Mouse (Mus musculus) lung, postnatal 36 days (tissue): Measurements from ENCODE around the gene Arfgap1.

ENCODE experiments used
- DNase-seq: peaks from one replicate; pipeline ENCODE4 v3.0.0; 2022; ENCODE audit warnings: mixed read lengths

The Arfgap1 gene

DNA sequence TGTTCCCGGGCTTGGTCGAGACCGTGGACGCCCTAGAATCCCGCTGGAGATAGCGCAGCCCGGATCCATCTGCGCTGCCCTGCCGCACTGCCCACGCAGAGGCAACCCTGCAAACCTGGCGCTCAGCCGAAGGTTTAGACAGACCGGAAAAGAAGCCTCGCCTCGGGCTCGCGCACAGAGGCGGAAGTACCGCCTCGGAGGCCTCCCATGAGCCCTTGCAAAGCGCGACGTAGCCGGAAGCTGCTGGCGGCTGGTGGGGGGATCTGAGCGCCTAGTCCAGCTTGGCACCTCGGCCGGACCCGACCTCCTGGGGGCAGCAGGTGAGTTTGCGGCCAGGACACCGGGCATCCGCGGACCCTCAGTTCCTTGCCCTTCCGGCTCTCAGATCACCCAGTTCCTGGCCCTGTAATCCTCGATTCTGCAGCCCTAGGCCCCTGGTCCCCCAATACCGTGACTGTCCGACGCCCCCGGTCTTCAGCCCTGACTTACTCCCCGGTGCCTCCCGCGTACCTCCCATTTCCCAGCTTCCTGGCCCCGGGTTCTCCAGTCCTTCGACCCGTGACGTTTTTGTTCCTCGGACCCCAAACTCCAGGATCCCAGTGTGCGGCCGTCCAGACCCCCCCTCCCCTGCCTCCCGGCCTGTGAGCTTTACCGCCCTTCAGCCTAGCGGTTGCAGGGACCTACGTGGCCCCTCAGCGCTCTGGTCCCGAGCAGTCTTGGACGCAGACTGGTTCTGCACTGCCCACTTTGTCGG is at the start of gene Arfgap1:
TSS of gene Arfgap1 (plus strand) at position 216 of the 754 bp plus-strand sequence.
- peak; percentile 95 for DNase-seq

DNA sequence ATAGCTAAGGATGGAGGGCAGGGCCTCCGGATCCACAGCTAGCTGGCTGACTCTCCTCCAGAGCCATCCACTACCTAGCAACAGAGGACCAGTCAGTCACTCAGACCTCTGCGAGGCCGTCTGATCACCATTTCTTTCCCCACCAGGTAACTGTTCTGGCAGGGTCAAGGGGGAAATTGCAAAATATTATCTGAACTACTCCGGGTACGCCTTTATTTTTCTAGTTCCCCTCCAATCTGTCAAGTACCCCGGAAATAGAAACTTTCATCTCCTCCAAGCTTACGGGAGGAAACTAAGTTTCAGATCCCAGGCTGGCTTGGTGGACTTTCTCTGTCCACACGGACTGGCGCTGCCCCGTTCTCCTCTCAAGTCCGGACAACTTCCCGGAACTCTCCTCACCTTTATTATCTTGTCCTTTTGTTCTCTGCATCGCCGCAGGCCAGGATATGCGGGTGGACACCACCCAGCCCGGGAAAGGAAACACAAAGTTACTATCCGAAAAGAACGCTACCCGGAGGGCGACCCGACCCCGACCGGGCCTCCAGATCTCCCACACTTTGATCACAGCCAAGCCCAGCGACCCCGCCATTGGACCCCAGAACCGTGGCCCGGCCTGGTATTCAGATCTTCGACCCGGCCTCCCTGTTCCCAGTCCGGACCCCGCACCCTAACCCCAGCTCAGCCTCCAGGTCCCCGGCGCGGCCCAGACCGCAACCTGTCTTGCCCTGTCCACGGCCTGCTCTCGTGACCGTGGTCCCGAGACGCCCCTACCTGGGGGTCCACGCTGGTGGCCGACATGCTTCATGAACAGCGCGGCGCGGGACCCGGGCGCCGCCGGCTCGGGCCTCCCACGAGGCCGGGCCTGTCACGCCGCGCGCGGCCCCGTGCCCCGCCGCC is 46.9 kb upstream of the Arfgap1 start:
- peak; percentile 10 for DNase-seq

DNA sequence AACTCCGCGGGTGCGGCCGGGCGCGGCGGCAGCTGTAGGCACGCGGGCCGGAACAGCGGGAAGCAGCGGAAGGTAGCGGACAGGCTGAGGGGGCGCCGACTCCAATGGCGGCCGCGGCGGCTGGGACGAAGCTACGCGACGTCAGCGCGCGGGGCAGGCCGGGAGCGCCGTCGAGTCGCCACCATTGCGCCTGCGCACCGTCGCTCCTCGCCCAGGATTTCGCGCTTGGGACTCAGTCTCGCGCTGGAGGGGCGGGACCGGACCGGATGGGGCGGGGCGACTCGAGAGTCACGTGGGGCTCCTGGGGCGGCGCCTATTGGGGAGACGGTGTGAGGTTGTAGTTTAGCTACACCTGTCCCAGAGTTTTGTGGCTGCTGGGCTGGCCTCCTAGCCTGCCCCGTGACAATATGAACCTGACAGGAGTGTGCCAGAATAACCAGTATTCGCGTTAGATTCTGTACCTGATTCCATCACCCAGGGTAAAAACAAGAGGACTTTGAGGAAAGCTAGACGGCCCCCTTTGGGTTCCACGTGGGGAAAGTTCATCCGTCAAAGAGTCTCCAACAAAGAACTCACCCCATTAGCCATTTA is 46.1 kb upstream of the Arfgap1 start, which contains the start of gene Ythdf1:
TSS of gene Ythdf1 (minus strand) at position 140 of the 591 bp plus-strand sequence.
- peak; percentile 98 for DNase-seq

DNA sequence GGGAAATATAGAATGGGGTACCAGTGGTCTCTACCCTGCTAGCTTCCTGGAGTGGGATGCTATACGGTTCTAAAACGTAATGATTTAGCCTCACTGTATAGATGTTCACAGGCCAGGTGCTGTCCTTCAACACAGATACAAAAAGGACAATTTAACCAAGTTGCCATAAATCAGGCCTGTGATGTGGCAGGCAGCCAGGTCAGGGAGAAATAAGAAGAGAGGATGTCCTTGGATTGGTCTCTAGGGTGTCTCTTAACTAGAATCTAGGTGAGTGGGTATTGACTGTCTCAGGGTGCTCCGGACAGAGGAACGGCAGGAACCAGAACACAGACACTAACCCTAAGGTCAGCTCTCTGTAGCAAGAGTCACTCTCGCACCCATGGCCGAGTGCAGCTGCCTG is 44.3 kb upstream of the Arfgap1 start:
- no peak for DNase-seq

DNA sequence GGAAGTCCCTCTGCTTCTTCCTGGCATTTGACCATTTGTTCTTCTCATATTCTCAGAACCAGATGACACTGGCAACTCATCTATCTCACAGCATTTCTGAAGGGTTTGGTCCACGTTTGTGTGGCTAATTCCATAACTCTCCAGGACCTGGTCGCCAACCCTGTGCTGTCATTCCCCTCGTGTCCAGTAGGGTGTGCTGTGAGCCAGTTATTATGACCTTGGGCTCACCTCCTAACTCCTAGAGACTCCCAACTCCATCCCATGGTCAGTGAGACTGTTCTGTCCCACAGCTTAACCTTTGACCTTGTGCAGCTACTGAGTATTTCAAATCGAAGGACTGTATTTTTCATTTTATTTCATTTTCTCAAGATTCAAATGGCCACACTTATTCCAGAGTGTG is 41.8 kb upstream of the Arfgap1 start:
- peak; percentile 89 for DNase-seq

DNA sequence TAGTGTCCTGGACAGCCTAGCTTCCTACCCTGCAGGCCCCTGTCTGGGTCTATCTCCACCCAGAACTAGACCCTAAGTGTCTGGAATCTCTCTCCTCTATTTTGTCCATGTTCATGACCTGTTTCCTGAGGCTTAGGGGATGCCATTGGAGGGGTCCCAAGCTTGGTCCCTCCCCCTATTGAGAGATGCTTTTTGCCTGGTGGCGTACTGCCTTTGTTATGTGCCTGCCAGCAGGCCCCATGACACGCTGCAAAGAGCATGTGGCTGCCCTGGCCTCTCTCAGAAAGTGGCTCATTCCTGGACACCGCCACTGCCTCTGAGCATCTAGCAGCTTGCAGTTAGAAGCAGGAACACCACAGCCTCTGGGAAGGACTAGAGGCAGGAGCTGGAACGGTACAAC is 38.3 kb upstream of the Arfgap1 start, which contains the start of gene Birc7:
TSS of gene Birc7 (plus strand) at position 301 of the 400 bp plus-strand sequence.
- no peak for DNase-seq

DNA sequence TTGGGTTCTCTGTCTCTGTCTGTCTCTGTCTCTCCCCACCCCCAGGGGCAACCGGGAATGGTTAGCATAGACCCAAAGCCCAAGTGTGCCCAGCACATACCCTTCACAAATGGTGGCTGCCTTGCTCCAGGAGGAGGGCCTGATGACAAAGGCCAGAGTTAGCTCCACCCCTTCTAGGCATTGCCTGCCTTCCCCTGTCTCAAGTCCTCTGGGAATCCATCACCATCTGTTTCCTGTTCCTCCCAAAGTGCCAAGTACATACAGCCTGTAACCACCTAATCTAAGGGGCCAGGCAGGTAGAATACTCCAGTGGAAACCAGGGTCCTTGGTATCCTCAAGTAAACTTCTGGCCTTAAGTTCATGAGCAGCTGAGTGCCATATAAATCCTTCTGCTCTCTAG is 34.6 kb upstream of the Arfgap1 start:
- no peak for DNase-seq

DNA sequence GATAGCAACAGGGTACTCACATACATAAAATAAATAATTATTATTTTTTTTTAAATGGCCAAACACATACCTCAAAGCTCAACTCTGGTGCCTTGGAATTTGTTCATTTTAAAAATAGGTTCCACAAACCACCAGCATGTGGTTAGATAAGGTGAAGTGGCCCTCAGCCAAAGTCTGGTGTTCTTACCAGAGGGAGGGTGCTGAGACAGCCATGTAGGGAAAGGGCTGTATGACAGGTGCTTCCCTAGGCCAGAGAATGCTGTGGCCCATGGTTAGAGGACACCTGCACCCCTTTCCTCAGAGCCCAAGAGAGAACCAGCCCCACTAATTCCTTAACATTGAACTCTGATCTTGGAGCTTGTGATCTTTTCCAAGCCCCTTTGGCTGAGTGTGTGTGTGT is 26.8 kb upstream of the Arfgap1 start:
- no peak for DNase-seq

DNA sequence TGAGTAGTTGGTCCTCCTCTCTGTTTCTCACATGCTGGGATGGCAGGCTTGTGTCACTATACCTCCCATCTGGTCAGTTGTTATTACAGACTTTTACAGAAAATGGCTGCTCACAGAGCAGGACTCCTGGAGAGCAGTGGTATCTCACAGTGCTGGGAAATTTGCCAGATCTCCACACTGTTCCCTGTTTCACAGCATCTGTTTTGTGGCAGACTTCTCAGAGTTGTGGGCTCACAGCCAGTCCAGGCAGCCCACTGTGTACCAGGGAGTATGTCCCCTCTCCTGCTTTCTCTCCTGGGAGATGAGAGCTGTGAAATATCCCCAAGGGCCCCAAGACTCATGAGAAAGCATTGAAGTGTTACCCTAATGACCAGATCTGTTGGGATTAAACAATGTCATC is 25.2 kb upstream of the Arfgap1 start:
- DNase-seq, result no peak

DNA sequence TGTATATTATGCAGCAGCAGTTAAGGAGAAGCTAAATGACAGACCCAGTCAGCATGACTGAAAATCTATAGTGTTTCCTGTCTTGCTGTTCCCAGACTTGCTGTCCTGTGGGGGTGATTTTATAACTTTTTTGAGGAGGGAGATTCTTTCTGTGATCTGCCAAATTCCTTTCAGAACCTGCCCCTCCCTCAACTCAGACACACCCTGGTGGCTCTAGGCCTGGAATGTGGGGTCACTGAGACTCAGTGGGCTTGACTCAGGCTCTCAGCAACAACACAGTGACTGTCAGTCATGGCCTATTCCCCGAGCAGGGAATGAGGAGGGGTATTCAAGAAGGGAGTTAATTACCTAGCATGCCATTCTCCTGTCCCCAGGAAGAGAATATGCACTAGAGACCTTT is 17.1 kb upstream of the Arfgap1 start:
- DNase-seq, result no peak

DNA sequence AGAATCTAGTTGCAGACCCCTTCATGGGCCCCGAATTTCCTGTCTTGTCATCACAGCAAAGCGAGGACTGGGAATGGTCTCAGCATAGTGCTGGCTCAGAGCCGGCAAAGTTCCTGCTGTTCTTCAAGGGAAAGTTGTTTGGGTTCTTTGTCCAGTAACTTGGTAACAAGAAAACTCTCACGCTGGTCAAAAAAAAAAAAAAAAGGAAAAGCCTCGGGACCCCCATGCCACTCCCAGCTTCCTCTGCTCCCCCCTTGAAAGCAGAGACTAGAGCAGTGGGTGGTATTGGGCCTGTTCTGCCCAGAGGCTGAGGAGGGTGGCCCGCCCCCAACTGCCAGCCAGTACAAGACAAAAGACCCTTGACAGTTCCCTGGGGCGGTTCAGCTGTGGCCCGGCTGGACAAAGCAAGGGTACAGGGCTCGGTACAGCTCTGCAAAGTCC is 14.3 kb upstream of the Arfgap1 start:
- no peak for DNase-seq

DNA sequence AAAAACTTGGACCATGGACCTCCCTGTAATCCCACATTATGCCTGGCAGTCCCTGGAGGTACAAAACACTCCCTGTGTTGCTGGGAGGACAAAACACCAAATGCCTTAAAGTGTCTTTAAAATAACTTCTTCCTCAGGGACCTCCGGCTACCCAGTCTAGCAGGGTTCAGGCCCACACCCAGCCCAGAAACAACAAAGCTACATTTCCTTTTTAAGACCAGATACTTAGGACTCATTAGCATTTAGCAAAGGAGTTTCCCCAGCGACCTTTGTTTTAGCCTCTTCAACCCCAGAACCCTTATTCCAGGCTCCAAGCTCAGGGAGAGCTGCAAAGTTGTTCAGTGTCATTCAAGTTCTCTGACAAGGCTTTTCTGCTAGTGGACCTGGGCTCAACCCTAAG is 13.4 kb upstream of the Arfgap1 start:
- DNase-seq, result no peak

DNA sequence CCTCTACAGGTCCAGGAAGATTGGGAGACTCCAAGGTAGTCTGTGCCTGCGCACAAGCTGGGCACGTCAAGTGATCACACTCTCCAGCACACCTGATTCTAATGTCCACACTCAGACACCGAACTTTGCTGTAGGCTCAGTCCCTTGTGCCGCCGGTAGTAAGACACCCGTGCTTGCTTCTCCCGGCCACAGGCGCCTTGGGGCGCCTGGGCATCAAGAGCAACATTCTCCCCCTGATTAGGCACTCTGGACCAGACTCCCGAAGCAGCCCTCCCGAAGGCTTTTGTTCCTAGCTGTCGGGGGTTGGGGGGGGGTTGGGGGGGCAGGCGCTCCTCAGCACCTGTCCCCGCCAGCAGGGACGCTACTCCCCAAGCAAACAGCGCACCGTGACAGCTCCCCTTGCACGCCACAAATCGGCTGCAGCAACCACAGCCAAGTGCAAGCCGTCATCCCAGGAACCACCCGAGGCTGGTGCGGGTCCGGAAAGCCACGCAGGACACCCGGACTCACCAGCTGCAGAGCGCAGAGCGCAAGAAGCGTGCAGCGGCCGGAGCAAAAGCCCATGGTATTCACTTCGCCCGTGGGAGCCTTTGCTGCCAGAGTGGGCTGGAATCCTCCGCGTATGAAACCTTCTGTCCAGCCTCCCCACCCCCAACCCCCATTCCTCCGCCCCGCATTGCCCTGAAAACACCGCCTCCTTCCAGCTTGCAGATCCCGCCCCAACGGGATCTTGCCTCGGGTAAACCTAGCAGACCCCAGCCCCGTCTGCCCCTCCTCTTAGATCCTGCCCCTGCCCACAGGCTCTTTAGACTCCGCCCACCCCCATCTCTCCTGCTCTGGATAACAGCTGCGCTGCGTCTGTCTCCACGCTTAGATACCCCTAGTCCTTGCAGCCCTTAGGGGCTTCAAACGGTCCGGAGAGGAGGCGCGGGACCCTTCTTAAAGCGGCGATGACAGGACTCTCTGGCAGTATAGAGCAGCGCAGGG is 12.7 kb upstream of the Arfgap1 start, which contains the start of gene Nkain4:
TSS of gene Nkain4 (minus strand) at position 639 of the 987 bp plus-strand sequence.
- DNase-seq, result peak; percentile 62

DNA sequence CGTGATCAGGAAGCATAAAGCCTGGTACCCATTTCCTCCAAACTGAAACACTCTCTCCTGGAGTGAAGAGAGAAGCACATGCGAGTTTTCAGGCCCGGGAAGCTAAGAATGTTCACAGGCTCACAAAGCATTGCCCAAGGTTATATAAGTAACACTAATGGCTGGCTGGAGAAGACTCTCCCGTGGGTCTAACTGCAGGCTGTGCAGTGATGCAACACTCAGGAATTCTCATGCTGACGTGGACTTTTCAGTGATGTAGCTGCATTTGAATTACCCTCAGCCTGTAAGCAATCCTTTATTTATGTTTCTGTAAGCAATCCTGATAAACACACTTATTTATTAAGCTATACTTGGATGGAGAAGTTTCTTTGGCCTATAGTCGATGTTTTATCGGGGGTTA is 7.4 kb upstream of the Arfgap1 start:
- no peak for DNase-seq

DNA sequence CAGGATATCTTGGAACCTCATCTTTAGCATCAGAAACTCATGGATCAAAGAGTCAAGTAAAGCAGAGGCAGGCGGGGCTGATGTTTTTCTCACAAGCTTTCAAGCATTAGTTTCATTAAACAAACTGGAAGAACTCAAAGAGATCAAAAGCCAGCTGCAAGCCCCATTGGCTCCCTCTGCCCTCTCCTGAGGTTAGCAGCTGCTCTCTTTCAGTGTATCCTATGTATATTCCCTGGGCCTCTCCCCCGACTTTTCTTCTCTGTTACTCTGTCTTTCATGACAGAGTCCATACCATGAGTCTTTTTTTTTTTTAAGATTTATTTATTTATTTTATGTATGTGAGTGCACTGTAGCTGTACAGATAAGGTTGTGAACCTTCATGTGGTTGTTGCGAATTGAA is 6.8 kb upstream of the Arfgap1 start:
- peak; percentile 29 for DNase-seq

DNA sequence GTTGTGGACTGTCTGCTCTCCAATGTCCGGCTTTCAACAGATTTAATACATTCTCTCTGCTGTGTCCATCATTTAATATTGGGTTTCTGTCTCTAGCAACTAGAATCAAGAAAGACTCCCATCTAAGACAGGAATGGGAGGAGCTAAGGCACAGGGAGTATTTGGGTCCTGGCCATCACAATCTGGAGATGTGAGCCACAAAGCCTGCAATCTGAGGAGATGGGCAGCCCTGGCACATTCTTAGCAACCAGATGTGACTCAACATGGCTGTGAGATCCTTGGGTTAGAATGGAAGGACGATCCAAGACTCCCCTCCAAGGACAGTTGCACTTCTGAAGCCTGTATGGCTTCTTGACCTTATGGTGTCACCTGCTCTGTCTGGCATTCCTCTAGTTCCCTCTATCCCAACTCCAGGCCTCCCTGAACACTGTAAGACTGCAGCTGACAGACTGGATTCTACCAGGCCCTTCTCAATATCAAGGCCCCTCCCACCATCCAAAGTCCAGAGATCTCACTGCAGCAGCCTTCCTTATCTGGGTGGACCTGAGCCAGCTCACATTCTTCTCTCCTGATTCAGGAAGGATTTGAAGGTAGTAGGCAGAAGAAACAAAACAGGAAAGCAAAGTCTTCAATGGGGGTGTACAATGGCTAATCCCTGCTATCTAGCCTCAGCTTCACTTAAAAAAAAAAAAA is 4.3 kb upstream of the Arfgap1 start:
- DNase-seq, result peak; percentile 50

DNA sequence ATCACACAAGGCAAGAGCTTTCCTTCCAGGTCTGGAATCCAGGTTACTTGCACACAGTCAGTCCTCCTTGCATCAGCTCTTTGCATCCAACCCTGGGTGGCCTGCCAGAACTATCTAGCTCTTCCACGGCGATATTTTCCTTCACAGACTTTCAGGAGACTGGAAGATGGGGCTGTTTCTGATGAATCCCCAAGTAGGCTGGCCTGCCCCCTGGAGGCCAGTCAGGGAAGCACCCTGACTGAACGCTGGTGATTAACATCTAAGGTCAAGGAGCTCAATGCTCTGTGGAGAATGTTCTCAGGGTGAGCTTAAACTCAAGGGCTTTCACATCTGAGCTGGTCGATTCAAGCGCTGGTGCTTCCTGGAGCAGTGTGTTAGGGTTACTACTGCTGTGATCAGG is 3.1 kb upstream of the Arfgap1 start:
- peak; percentile 86 for DNase-seq

DNA sequence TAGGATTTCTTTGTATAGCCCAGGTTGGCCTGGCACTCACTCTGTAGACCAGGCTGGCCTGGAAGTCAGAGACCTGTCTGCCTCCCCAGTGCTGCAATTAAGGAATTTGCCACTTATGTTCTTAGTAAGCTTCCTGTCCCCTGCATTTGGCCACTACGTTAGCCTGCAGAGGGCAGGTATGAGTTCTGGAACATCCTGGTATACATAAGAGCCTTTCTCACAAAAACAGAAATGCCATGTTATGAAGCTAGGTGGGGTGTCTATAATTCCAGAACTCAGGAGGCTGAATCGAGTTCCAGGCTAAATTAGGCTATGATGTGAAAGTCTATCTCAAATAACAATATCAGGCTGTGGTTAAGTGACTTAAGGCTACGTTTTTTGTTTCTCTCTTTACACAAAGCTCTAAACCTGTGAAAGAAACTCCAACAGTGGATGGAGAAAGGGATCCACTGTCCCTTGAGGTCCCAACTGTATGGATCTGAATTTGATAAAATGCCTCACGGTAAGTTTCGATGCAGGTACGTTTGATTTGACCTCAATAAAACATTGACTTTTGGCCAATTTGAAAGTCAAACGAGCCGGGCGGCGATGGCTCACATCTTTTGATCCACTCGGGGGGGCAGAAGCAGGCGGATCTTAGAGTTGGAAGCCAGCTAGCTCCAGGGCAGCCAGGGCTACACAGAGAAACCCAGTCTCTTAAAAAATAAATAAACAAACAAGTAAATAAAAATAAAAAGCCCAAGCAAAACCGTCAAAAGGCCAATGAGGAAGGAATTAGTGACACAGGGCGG is 738 bp upstream of the Arfgap1 start:
- DNase-seq, result peak; percentile 39

DNA sequence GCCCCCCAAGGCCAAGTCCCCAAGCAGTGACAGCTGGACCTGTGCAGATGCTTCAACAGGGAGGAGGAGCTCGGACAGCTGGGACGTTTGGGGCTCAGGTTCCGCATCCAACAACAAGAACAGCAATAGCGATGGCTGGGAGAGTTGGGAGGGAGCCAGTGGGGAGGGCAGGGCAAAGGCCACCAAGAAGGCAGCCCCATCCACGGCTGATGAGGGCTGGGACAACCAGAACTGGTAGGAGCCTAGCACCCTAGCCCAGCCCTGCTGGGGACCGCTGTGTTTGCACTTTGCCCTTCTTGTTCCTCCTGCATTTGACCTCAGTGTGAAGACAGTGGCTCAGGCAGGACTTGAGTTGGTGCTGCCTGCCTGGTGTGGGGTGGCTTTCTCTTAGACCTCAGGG is 14.1 kb downstream of the Arfgap1 start:
- DNase-seq, result no peak

DNA sequence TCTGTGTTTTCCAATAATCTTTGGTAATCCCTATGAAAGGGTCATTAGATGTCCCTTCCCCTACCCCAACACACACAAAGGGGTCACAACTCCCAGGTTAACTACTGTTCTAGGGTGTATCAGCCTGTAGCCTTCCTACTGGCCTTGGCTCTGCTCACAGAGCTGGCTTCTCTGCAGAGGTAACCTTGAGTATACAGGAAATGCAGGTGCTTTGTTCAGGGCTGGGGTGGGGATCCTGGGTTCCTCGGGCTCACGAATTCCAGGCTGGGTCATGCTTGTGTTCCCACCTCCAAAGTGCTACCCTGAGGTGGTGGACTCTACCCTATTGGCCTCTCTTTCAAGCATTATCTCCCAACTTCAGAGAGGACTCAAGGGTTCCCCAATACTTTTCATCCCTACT is 18.6 kb downstream of the Arfgap1 start:
- DNase-seq, result no peak

DNA sequence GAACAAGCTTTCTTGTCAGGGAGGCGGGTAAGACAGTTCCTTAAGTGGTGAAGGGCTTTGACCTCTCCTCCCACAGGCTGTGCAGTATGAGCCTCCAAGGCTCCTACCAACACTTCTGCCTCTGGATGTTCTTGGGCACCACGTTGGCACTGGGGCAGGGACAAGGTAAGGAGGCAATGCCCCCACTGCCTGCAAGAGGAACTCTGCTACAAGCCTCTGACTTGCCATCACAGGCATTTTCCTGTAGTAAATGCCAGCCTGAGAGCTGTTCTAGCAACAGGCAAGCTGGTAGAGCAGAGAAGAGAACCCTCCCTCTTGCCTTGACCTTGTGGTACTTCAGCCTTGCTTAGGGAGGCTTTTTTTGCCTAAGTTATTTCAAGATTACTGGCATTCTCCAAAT is 19.4 kb downstream of the Arfgap1 start, which contains the start of gene Col20a1:
TSS of gene Col20a1 (plus strand) at position 87 of the 400 bp plus-strand sequence.
- DNase-seq, result no peak
